Mouse (Mus musculus) intestine, embryonic 16.5 days (tissue): ENCODE results near the gene Ino80e. TPM values are rescaled to one million over a fixed set of nuclear protein-coding genes. Genes with fewer than 3 reads are reported as not detected.

Experiments used
- ATAC-seq: fragments of 200-750 bp; cut with Nextera tagmentation; 2 replicates; pipeline ENCODE4 v1.8.0; 2017; ENCODE audit warnings: moderate TSS enrichment, moderate library complexity
- H3K27ac ChIP-seq: fragments of 300-500 bp; sonication (generic); 2 replicates; pipeline ENCODE4 v1.5.1; 2014; ENCODE audit warnings: mild to moderate bottlenecking, low read length
- H3K27me3 ChIP-seq: fragments of 300-500 bp; sonication (generic); replicated peaks from 2 replicates; pipeline ENCODE4 v1.6.1; 2014; ENCODE audit warnings: low read length, control low read depth, mixed read lengths; ENCODE audit not compliant: control insufficient read depth, insufficient read depth
- H3K36me3 ChIP-seq: fragments of 300-500 bp; sonication (generic); 2 replicates; pipeline ENCODE4 v1.6.1; 2014; ENCODE audit warnings: low read length, control low read depth; ENCODE audit not compliant: control insufficient read depth, insufficient read depth
- H3K4me1 ChIP-seq: fragments of 300-500 bp; sonication (generic); 2 replicates; pipeline ENCODE4 v1.6.1; 2014; ENCODE audit warnings: low read length, control low read depth, mixed read lengths; ENCODE audit not compliant: control insufficient read depth, insufficient read depth
- H3K4me2 ChIP-seq: fragments of 300-500 bp; sonication (generic); 2 replicates; pipeline ENCODE4 v1.6.1; 2014; ENCODE audit warnings: low read depth, low read length, control low read depth
- H3K4me3 ChIP-seq: fragments of 300-500 bp; sonication (generic); 2 replicates; pipeline ENCODE4 v1.5.1; 2014; ENCODE audit warnings: mild to moderate bottlenecking, low read length
- H3K9ac ChIP-seq: fragments of 300-500 bp; sonication (generic); 2 replicates; pipeline ENCODE4 v1.6.1; 2014; ENCODE audit warnings: low read depth, low read length
- H3K9me3 ChIP-seq: fragments of 300-500 bp; sonication (generic); 2 replicates; pipeline ENCODE4 v1.6.1; 2016; ENCODE audit warnings: low read length, control low read depth; ENCODE audit not compliant: control insufficient read depth
- WGBS: fragments of 180-500 bp; shearing (Covaris S2); extraction: QIAGEN DNeasy Blood & Tissue Kit; methylation state at CpG from one replicate; pipeline ENCODE4 v1.1.7; 2014; 5-methylcytosine and 5-hydroxymethylcytosine counted together
- polyA plus RNA-seq: library from polyadenylated mRNA; unstranded; fragments of >200 nt; fragmentation: Nextera tagmentation; extraction: Ambion mirVana; gene quantifications from 2 replicates; pipeline ENCODE4 v1.2.1, GENCODE M21; 2015

Gene Ino80e
- polyA plus RNA-seq, 1 experiment from 2014 or later: 62.3 TPM

DNA sequence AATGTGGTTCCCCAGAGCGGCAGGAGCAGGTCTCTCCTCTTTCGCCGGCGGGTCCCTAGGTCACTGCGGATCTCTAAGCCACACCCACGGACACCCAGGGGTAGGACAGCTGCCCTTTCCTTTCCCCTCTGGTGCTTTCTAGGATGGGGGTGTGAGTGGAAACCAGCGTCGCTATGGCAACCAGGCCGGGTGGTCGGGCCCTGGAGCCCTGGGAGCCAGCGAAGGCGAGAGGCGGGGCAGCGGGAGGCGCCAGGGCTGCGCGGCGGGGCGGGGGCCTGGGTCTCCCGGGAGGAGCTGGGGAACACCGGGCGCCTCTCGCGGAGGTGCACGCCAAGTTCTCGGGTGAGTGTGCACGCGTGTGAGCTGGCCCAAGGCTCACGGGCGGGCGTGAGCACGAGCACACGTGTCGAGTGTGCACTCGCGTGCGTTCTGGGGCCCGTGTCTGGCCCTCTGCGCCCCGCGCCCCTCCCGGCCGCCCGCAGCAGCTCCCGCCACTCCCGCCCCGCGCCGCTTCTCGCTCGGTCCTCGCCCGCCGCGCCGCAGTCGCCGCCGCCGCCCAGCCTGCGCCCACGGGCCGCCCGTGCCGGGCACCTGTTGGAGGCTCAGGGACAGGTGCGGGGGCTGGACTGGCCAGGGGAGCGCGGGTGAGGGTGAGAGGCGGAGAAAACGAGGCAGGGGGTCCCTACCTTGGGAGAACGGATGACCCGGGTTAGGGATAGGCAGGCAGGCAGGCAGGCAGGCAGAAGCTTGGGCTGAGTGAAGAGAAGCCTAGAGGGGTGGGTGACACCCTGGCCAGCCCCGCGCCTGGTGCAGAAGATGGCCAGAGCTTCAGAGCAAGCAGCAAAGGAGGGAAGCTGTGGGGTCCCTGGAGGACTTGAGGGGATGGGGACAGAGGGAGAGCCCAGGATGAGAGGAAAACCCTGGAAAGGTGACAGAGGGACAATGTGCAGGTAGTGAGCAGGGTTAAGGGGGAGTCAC lies 14.5 kb downstream of the Ino80e start:
- ATAC-seq: peak; percentile 41
- peaks cover 6% of the 10 kb centered on the region; the same call in 1 of the 2 replicates for H3K36me3 ChIP-seq
- no peaks in the 10 kb centered on the region for H3K9me3 ChIP-seq
- no peak overlapping the region for H3K27ac ChIP-seq
- peaks cover 23% of the 10 kb centered on the region for H3K27me3 ChIP-seq
- peaks cover 28% of the 10 kb centered on the region for H3K4me1 ChIP-seq
- WGBS: 2% methylated on average over 73 of the region's 74 CpGs
- peak overlapping the region; percentile 57 for H3K4me3 ChIP-seq
- H3K9ac ChIP-seq: peak overlapping the region; percentile 67
- H3K4me2 ChIP-seq: peak overlapping the region; percentile 99

DNA sequence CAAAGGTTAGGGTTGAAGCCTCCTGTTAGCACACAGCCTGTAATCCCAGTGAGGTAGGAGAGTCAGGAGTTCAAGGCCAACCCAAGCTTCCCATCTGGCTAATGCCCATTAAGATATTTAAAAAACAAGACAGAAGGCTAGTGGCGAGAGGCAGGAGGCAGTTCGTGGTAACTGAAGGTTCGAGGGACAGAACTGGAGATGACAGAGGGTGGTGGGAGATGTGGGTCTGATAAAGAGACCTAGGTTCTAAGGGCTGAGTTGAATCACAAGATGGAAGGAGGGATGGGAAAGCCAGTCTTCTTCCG lies 15.1 kb downstream of the Ino80e start, which contains the start of gene Doc2a:
Doc2a (plus strand) TSS at position 301 of the 305 bp plus-strand sequence.
- Histone ChIP-seq H3K27ac (no peak within 1 kb of the TSS), H3K4me2 (peak within 1 kb of the TSS; percentile 99), H3K27me3 (peaks cover 23% of the 10 kb centered on the region), H3K36me3 (no peaks in the 10 kb centered on the region), H3K9ac (peak within 1 kb of the TSS; percentile 67), H3K9me3 (no peaks in the 10 kb centered on the region), H3K4me1 (peaks cover 28% of the 10 kb centered on the region), H3K4me3 (peak within 1 kb of the TSS; percentile 57)
- no peak for ATAC-seq
- 30% methylated on average over 4 of the region's 4 CpGs for WGBS

DNA sequence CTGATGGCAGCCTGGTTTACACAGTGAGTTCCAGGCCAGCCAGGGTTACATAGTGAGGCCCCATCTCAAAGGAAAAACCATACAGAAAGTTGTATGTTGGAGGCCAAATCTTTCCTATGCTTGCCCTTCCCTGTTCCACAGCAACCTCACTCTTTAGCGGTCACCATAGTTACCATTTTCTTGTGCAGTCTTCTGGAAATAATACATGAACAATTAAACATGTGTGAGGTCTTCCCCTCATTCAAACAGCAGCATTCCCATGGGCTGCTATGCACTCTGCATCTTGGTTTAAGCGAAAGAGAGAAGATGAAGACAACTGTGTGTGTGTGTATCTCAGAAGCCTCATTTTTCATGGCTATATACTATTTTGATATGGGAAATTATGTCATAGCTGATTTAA lies 16.7 kb downstream of the Ino80e start:
- Histone ChIP-seq H3K4me2 (no peak overlapping the region), H3K4me3 (no peak overlapping the region), H3K27me3 (peaks cover 23% of the 10 kb centered on the region), H3K9ac (no peak overlapping the region), H3K4me1 (peaks cover 27% of the 10 kb centered on the region), H3K36me3 (no peaks in the 10 kb centered on the region), H3K27ac (no peak overlapping the region), H3K9me3 (no peaks in the 10 kb centered on the region)
- WGBS: 82% methylated on average over 2 of the region's 2 CpGs
- ATAC-seq: no peak

DNA sequence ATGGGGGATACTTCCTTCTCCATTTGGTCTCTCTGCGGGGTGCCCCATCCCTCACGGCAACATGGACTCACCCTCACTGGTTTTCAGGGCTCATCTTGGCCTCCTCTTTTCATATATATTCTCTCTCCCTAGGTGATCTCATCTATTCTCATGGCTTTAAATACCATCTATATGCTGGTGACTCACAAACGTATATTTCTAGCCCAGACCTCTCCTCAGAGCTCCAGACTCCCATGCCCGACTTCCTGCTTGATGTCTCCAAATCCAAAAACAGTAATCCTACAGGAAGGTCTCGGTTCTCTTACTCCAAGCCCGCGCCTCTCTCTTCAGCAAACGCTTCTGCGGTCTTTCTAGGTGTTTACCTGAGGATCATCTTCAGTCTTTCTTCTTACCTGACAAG lies 18.9 kb downstream of the Ino80e start:
- H3K9me3 ChIP-seq: no peaks in the 10 kb centered on the region
- H3K9ac ChIP-seq: no peak overlapping the region
- H3K27me3 ChIP-seq: peaks cover 11% of the 10 kb centered on the region
- peaks cover 14% of the 10 kb centered on the region for H3K4me1 ChIP-seq
- no peak overlapping the region for H3K4me2 ChIP-seq
- no peaks in the 10 kb centered on the region for H3K36me3 ChIP-seq
- H3K4me3 ChIP-seq: no peak overlapping the region
- H3K27ac ChIP-seq: no peak overlapping the region
- 81% methylated on average over 9 of the region's 9 CpGs for WGBS
- ATAC-seq: no peak

DNA sequence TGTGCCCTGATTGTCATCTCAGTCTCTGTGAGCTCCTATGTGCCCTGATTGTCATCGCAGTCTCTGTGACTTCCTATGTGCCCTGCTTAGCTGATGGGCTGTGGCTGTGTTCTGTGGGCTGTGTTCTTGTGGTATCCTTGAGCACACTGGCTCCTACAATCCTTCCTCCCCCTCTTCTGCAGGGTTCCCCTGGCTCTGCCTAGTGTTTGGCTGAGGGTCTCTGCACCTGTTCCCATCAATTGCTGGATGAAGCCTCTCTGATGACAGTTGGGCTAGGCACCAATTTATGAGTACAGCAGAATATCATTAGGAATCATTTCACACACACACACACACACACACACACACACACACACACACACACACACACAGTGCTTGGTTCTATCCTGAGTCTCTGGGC lies 28.9 kb downstream of the Ino80e start:
- Histone ChIP-seq H3K36me3 (no peaks in the 10 kb centered on the region), H3K9me3 (0 out of 2 replicates have a peak, but pooled peaks cover 2% of the 10 kb centered on the region), H3K4me2 (no peak overlapping the region), H3K9ac (no peak overlapping the region), H3K4me3 (no peak overlapping the region), H3K4me1 (peaks cover 3% of the 10 kb centered on the region; the same call in 1 of the 2 replicates), H3K27ac (no peak overlapping the region), H3K27me3 (0 out of 2 replicates have a peak, but pooled peaks cover 3% of the 10 kb centered on the region)
- WGBS: 95% methylated on average over 1 of the region's 1 CpGs
- no peak for ATAC-seq

DNA sequence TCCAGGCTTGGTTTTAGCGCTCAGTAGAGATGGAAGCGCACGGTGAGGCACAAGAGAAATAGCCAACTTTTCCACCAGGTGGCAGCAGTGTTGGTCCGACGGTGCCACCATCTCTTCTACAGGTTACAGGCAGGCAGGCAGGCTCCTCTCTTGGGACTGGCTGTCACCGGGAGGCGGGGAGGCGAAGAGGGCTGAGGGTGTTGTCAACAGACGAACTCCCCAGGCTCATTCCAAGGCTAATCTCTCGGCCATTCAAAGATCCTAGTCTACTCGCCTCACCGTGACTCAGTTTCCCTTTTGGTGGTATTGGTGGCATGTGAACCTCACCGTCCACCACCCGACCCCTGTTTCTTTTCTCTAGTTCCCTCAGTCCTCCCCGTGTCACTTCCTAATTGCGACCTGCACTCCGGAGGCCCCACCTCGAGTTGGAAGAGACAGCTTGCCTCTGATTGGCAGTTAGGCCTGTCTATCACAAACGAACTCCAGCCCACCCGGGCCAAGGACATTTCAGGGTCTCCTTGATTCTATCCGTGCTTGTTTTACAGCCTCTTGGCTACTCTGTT lies 30.1 kb downstream of the Ino80e start:
- Histone ChIP-seq H3K27me3 (0 out of 2 replicates have a peak, but pooled peaks cover 6% of the 10 kb centered on the region), H3K4me1 (peaks cover 3% of the 10 kb centered on the region; the same call in 1 of the 2 replicates), H3K27ac (no peak overlapping the region), H3K4me3 (peak overlapping the region; percentile 35), H3K9ac (0 out of 2 replicates have a peak overlapping the region, but pooled peaks have one; percentile 33), H3K36me3 (no peaks in the 10 kb centered on the region), H3K4me2 (peak overlapping the region; percentile 56), H3K9me3 (0 out of 2 replicates have a peak, but pooled peaks cover 2% of the 10 kb centered on the region)
- ATAC-seq: peak; percentile 91
- 1% methylated on average over 21 of the region's 21 CpGs for WGBS

DNA sequence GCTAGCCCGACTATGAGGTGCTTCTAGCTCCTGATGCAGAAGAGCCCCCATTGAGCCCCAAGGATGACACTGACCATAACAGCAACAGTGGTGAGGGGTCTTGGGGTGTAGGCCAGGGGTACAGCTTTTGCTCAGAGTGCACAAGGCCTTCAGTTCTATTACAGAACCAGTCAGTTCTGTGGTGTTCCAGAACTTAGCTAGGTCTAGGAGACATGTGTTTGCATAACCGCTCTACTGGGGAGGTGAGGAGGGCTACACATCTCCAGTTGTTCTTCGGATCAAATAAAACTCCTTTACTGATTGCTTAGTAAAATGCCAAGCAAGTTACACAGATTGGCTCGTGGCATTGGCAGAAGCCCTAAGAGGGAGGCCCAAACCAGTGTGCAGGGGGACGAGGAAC lies 30.6 kb downstream of the Ino80e start, which contains the start of gene 4930451I11Rik:
4930451I11Rik (minus strand) TSS at position 101 of the 400 bp plus-strand sequence.
- no peak within 1 kb of the TSS for H3K27ac ChIP-seq
- 55% methylated on average over 5 of the region's 5 CpGs for WGBS

DNA sequence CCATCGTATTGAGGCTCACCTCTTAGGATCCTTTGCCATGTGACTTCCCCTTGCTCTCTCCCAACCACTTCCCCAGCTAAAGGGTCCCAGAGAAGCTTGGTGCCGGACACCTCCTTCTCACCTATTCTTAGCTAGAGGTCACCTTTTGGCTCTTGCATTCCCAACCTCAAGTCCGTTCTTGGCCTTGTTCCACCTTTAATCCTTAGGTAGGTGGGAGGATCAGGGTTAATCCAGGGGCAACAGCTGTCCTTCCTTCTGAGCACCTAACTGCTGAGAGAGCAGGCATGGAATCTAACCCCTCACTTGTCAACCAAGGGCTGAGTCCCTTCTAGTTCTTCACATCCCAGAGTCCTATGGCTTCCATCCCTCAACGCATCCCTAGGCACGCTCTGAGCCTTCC lies 36.2 kb downstream of the Ino80e start:
- H3K9me3 ChIP-seq: no peaks in the 10 kb centered on the region
- no peak overlapping the region for H3K27ac ChIP-seq
- H3K36me3 ChIP-seq: no peaks in the 10 kb centered on the region
- H3K9ac ChIP-seq: no peak overlapping the region
- no peak overlapping the region for H3K4me2 ChIP-seq
- peaks cover 23% of the 10 kb centered on the region for H3K27me3 ChIP-seq
- H3K4me1 ChIP-seq: peaks cover 3% of the 10 kb centered on the region
- no peak for ATAC-seq
- 74% methylated on average over 5 of the region's 5 CpGs for WGBS
- no peak overlapping the region for H3K4me3 ChIP-seq

More for the DNA sequence above, 30.6 kb downstream of the Ino80e start, which contains the start of gene 4930451I11Rik:
- peak within 1 kb of the TSS; percentile 56 for H3K4me2 ChIP-seq
- H3K4me1 ChIP-seq: peaks cover 3% of the 10 kb centered on the region; the same call in 1 of the 2 replicates
- H3K4me3 ChIP-seq: peak within 1 kb of the TSS; percentile 35
- no peak for ATAC-seq
- H3K27me3 ChIP-seq: 0 out of 2 replicates have a peak, but pooled peaks cover 6% of the 10 kb centered on the region
- no peaks in the 10 kb centered on the region for H3K36me3 ChIP-seq
- 0 out of 2 replicates have a peak, but pooled peaks cover 2% of the 10 kb centered on the region for H3K9me3 ChIP-seq
- H3K9ac ChIP-seq: 0 out of 2 replicates have a peak within 1 kb of the TSS, but pooled peaks have one; percentile 33

DNA sequence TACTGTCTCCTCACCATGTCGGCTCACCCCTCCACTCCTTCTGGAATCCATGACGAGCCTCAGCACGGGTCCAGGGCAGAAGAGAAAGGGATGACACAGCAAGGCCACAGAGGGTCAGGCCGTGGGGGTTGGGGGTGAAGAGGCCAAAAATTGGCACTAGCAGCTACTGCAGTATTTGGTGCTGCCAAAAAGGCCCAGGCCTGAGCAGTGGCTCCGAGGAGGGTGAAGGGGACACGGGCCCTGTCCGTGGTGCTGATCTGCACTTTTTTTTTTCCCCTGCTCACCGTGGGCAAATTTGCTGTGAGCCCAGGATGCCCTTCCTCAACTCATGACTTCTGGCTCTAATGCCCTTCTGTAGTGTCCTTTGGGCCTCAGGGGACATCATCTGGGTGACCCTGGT lies 36.8 kb downstream of the Ino80e start:
- H3K4me2 ChIP-seq: no peak overlapping the region
- H3K9ac ChIP-seq: no peak overlapping the region
- H3K4me3 ChIP-seq: no peak overlapping the region
- WGBS: 23% methylated on average over 8 of the region's 8 CpGs
- peaks cover 3% of the 10 kb centered on the region for H3K4me1 ChIP-seq
- no peak overlapping the region for H3K27ac ChIP-seq
- H3K9me3 ChIP-seq: no peaks in the 10 kb centered on the region
- ATAC-seq: no peak
- no peaks in the 10 kb centered on the region for H3K36me3 ChIP-seq
- peaks cover 23% of the 10 kb centered on the region for H3K27me3 ChIP-seq
